ENCODE assay signal across 23 mouse cellular contexts in the genomic region with DNA sequence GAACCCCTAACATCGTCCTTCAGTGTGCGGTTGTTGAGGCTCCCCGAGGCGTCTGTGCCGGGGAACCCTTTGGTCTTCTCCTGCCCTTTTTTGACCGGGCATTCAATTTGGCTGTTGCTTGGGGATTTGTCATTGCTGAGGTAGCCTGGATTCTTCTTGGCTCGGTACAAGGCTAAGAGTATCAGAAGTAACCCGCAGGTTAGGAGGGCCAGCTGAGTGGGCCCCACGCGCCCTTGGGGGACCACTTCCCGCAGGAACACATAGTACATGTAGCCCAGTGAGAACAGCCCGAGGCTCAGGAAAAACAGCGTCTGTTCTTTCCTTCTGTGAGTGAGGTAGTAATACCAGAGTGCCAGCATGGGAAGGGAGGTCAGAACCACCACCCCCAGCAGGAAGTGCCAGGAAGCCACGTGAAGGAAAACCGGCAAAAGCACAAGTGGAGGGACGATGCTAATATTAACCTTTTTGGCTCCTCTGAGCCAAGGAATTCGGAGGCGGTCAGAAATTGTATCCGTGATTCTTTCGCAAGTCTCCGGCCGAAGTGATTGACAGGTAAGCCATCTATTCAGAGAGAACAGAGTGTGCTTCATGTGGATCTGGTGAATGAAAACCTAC. TPM values are rescaled to one million over a fixed set of nuclear protein-coding genes. Genes with fewer than 3 reads are reported as not detected.
DNase-seq lines count a peak whose midpoint lies in the region; ATAC-seq and TF ChIP-seq lines count a peak whose summit lies in the region.
"Had no signal": no experiment of that assay in that cellular context is flagged by ENCODE, and none has a peak within 500 bp of the region (broad histone marks: within the 10 kb centered on the region; RNA-seq: fewer than 3 reads in every experiment).

No protein-coding gene starts in this region.

- no peaks in the 10 kb centered on the region for H3K36me3 ChIP-seq in heart, embryonic 10.5 days
- no peaks in the 10 kb centered on the region for H3K36me3 ChIP-seq in E14TG2a.4 (ENCODE audit: insufficient read depth, low read length)
- H3K36me3 ChIP-seq in liver, embryonic 12.5 days = no peaks in the 10 kb centered on the region
- H3K36me3 ChIP-seq: embryonic facial prominence, embryonic 12.5 days; forebrain, embryonic 12.5 days; heart, embryonic 15.5 days had no signal

- peak; percentile 64 for DNase-seq in gastrocnemius, adult 18-20 months (ENCODE audit: low spot score)
- no peak for DNase-seq in gastrocnemius, postnatal 14 days
- peak; percentile 27 for DNase-seq in heart, embryonic 10.5 days (ENCODE audit: low spot score)
- DNase-seq in heart, postnatal 14 days = no peak
- DNase-seq in gastrocnemius, postnatal 25 days = peak; percentile 48
- DNase-seq: adrenal gland, adult 2 months; adrenal gland, postnatal 25 days; B cell, adult 2 months; cerebellum, adult 2 months; cerebellum, postnatal 14 days; heart, adult 18-20 months; heart, postnatal 36 days had no signal

- 81% methylated on average over 22 of the region's 22 CpGs for WGBS in heart, embryonic 10.5 days
- 71% methylated on average over 22 of the region's 22 CpGs for WGBS in liver, embryonic 12.5 days (ENCODE audit: insufficient replicate concordance)

- no peak for ATAC-seq in liver, embryonic 12.5 days
- ATAC-seq: CD4-positive, CD25-positive, alpha-beta regulatory T cell, adult 4 months; forebrain, embryonic 16.5 days; intestine, embryonic 16.5 days; Patski had no signal

- TF ChIP-seq CTCF in E14TG2a.4 (conservative IDR thresholded peaks at IDR 0.05; ENCODE audit: low read length) = no peak

- no peak overlapping the region for H3K9ac ChIP-seq in liver, embryonic 12.5 days
- H3K9ac ChIP-seq: embryonic facial prominence, embryonic 12.5 days; forebrain, embryonic 12.5 days; heart, embryonic 15.5 days; hindbrain, embryonic 15.5 days had no signal

- no peak overlapping the region for H3K4me2 ChIP-seq in liver, embryonic 12.5 days
- H3K4me2 ChIP-seq: embryonic facial prominence, embryonic 12.5 days; forebrain, embryonic 12.5 days; heart, embryonic 11.5 days; heart, embryonic 15.5 days; hindbrain, embryonic 15.5 days had no signal

- peaks cover 24% of the 10 kb centered on the region for H3K27me3 ChIP-seq in heart, embryonic 10.5 days (ENCODE audit: insufficient read depth, poor library complexity, severe bottlenecking)
- peaks cover 48% of the 10 kb centered on the region for H3K27me3 ChIP-seq in E14TG2a.4 (ENCODE audit: insufficient read depth, low read length)
- peaks cover 12% of the 10 kb centered on the region for H3K27me3 ChIP-seq in liver, embryonic 12.5 days (replicated peaks)
- H3K27me3 ChIP-seq: embryonic facial prominence, embryonic 12.5 days; heart, embryonic 15.5 days; hindbrain, embryonic 15.5 days had no signal

- intact Hi-C loops in gastrocnemius, postnatal 14 days (cut with DNase I; ENCODE audit: low total_unique reads) = no loop called here
- intact Hi-C loops in heart, postnatal 14 days (cut with DNase I) = no loop called here

- no peaks in the 10 kb centered on the region for H3K9me3 ChIP-seq in heart, embryonic 10.5 days
- no peaks in the 10 kb centered on the region for H3K9me3 ChIP-seq in E14TG2a.4 (ENCODE audit: low read length)
- no peaks in the 10 kb centered on the region for H3K9me3 ChIP-seq in liver, embryonic 12.5 days (replicated peaks)
- H3K9me3 ChIP-seq: embryonic facial prominence, embryonic 12.5 days; forebrain, embryonic 12.5 days; heart, embryonic 15.5 days; hindbrain, embryonic 15.5 days had no signal

- H3K4me3 ChIP-seq in heart, embryonic 10.5 days = no peak overlapping the region
- peak overlapping the region; percentile 58 for H3K4me3 ChIP-seq in E14TG2a.4 (replicated peaks; ENCODE audit: low read length)
- H3K4me3 ChIP-seq in liver, embryonic 12.5 days = no peak overlapping the region
- H3K4me3 ChIP-seq: embryonic facial prominence, embryonic 12.5 days; forebrain, embryonic 12.5 days; heart, embryonic 15.5 days; hindbrain, embryonic 15.5 days had no signal

- H3K4me1 ChIP-seq in heart, embryonic 10.5 days = no peaks in the 10 kb centered on the region
- H3K4me1 ChIP-seq in E14TG2a.4 (replicated peaks; ENCODE audit: low read depth, low read length) = peaks cover 26% of the 10 kb centered on the region
- no peaks in the 10 kb centered on the region for H3K4me1 ChIP-seq in liver, embryonic 12.5 days
- H3K4me1 ChIP-seq: embryonic facial prominence, embryonic 12.5 days; forebrain, embryonic 12.5 days; heart, embryonic 15.5 days; hindbrain, embryonic 15.5 days had no signal

- H3K27ac ChIP-seq in heart, embryonic 10.5 days = no peak overlapping the region
- H3K27ac ChIP-seq in liver, embryonic 12.5 days = no peak overlapping the region
- H3K27ac ChIP-seq: embryonic facial prominence, embryonic 12.5 days; forebrain, embryonic 12.5 days; heart, embryonic 15.5 days; hindbrain, embryonic 15.5 days had no signal

RNA-seq across cellular contexts. Expression of a gene that starts 5.9 kb away (rescaled TPM):
- 10 to 100 TPM in 1 of 2 experiments, 1 to 10 TPM in 1; 8.2 to 18.2 TPM for total RNA-seq in gastrocnemius, adult 18-20 months (2021)
- 1 to 10 TPM; 1.6 to 6.0 TPM for total RNA-seq in gastrocnemius, postnatal 14 days (2021)
- polyA plus RNA-seq in heart, embryonic 10.5 days (2016; fragmentation: Nextera tagmentation; extraction: Ambion mirVana) = 1.2 TPM in 2 replicates
- under 1 TPM; 0.49 to 0.57 TPM for total RNA-seq in heart, postnatal 14 days (2021)
- total RNA-seq in gastrocnemius, postnatal 25 days (2021) = 10 to 100 TPM in 1 of 2 experiments, 1 to 10 TPM in 1; 4.3 to 13.9 TPM
- 0.48 and 0.66 TPM in 2 replicates for polyA plus RNA-seq in liver, embryonic 12.5 days (2016; fragmentation: Nextera tagmentation; extraction: Ambion mirVana)

RNA-seq across cellular contexts. Expression of a gene that starts 47.1 kb away (rescaled TPM):
- 10 to 100 TPM in 1 of 2 experiments, 1 to 10 TPM in 1; 6.7 to 12.5 TPM for total RNA-seq in gastrocnemius, adult 18-20 months (2021)
- 1 to 10 TPM; 7.4 to 9.5 TPM for total RNA-seq in gastrocnemius, postnatal 14 days (2021)
- polyA plus RNA-seq in heart, embryonic 10.5 days (2016; fragmentation: Nextera tagmentation; extraction: Ambion mirVana) = 16.9 and 22.3 TPM in 2 replicates
- 10 to 100 TPM; 14.7 to 16.2 TPM for total RNA-seq in heart, postnatal 14 days (2021)
- total RNA-seq in gastrocnemius, postnatal 25 days (2021) = 1 to 10 TPM; 7.7 TPM
- 11.9 and 13.4 TPM in 2 replicates for polyA plus RNA-seq in liver, embryonic 12.5 days (2016; fragmentation: Nextera tagmentation; extraction: Ambion mirVana)

Comparison
In these comparisons a context has a peak if more than half of its experiments do, and no peak if none do; other contexts are left out.
1. DNase-seq: peak in gastrocnemius, adult 18-20 months (single experiment), heart, embryonic 10.5 days (single experiment) and gastrocnemius, postnatal 25 days (single experiment); none in gastrocnemius, postnatal 14 days (single experiment) and heart, postnatal 14 days (0 of 2).